In the genomic region with DNA sequence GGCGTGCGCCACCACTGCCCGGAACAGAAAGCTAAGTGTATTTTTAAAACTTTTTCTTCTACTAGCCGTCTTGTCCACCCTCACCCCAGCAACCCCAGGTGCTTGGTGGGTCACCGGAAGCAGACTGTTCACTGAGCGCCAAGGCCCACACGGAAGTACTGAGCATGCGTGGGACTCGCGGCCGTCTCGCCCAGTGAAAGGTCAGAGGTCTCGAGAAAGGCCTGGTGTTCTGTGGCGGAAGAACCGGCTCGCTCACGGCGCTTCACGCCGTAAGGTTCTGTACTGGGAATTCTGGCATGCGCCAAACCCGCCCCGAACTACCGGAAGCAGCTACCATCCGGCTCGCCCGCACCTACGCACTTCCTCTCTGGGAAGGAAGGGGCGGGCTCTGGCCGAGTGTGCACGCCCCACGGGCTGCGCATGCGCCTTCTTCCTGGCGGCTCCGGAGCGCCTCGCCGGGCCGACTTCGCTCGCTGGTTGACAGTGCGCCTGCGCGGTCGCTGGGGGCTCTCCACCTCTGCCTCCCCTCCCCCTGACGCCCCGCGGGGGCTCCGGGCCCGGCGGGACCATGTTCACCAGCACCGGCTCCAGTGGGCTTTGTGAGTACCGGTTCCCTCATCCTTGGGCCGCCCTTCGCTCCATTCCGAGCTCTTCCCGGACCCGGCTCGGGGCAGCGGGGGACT, we compare ENCODE assay signal across 8 mouse cellular contexts. TPM values are rescaled to one million over a fixed set of nuclear protein-coding genes. Genes with fewer than 3 reads are reported as not detected.
A peak's percentile ranks its signal among the peaks of the same experiment; 100 is the strongest.
DNase-seq lines count a peak whose midpoint lies in the region; ATAC-seq lines count a peak whose summit lies in the region.

A gene (plus strand): TSS at position 445 of the 683 bp plus-strand sequence.

- no peaks in the 10 kb centered on the region for H3K27me3 ChIP-seq in heart, embryonic 14.5 days (ENCODE audit: control insufficient read depth, insufficient read depth, low read length)
- no peaks in the 10 kb centered on the region for H3K27me3 ChIP-seq in liver, embryonic 13.5 days
- H3K27me3 ChIP-seq in stomach, embryonic 16.5 days (ENCODE audit: control insufficient read depth, insufficient read depth, low read length) = no peaks in the 10 kb centered on the region

- H3K9me3 ChIP-seq in heart, embryonic 14.5 days (ENCODE audit: control insufficient read depth, low read length) = no peaks in the 10 kb centered on the region
- no peaks in the 10 kb centered on the region for H3K9me3 ChIP-seq in liver, embryonic 13.5 days (replicated peaks)
- no peaks in the 10 kb centered on the region for H3K9me3 ChIP-seq in stomach, embryonic 16.5 days (replicated peaks; ENCODE audit: control insufficient read depth, low read length)

- peak within 1 kb of the TSS; percentile 96 for H3K4me2 ChIP-seq in heart, embryonic 14.5 days (ENCODE audit: low read length)
- H3K4me2 ChIP-seq in liver, embryonic 13.5 days = peak within 1 kb of the TSS; percentile 95
- peak within 1 kb of the TSS; percentile 98 for H3K4me2 ChIP-seq in stomach, embryonic 16.5 days (ENCODE audit: low read depth, low read length)

- DNase-seq in c-Kit-negative CD71-positive TER-119-positive erythroid progenitor cells, embryonic 14.5 days (ENCODE audit: low read depth, low spot score) = peak; percentile 93
- peak; percentile 94 for DNase-seq in fibroblast of lung, adult 2 months (ENCODE audit: low read depth)
- DNase-seq in kidney, postnatal 14 days = peak; percentile 99
- peak; percentile 98 for DNase-seq in liver, embryonic 13.5 days
- DNase-seq in neural tube, embryonic 10.5 days (ENCODE audit: extremely low spot score, low spot score) = peak; percentile 99

- peak within 1 kb of the TSS; percentile 89 to 90 for H3K27ac ChIP-seq in heart, embryonic 14.5 days (replicated peaks in 1 of 2; ENCODE audit: control insufficient read depth in 1 of 2, insufficient read depth in 1 of 2, low read depth in 2 of 2, low read length in 2 of 2)
- H3K27ac ChIP-seq in liver, embryonic 13.5 days = peak within 1 kb of the TSS; percentile 91
- H3K27ac ChIP-seq in stomach, embryonic 16.5 days (ENCODE audit: low read length) = peak within 1 kb of the TSS; percentile 92

- H3K4me1 ChIP-seq in heart, embryonic 14.5 days (ENCODE audit: control insufficient read depth in 2 of 2, insufficient read depth in 2 of 2, low read length in 2 of 2) = peaks cover under 1 to 7% of the 10 kb centered on the region in 2 experiments; a peak in 3 of 4 replicates
- peaks cover 47% of the 10 kb centered on the region for H3K4me1 ChIP-seq in liver, embryonic 13.5 days (replicated peaks)
- H3K4me1 ChIP-seq in stomach, embryonic 16.5 days (ENCODE audit: control insufficient read depth, insufficient read depth, low read length) = peaks cover 31% of the 10 kb centered on the region

- peak within 1 kb of the TSS; percentile 72 to 88 for H3K4me3 ChIP-seq in heart, embryonic 14.5 days (ENCODE audit: control insufficient read depth in 1 of 2, insufficient read depth in 1 of 2, low read depth in 1 of 2, low read length in 2 of 2)
- peak within 1 kb of the TSS; percentile 90 for H3K4me3 ChIP-seq in liver, embryonic 13.5 days (replicated peaks)
- peak within 1 kb of the TSS; percentile 97 for H3K4me3 ChIP-seq in stomach, embryonic 16.5 days (replicated peaks; ENCODE audit: low read length)

- no peaks in the 10 kb centered on the region for H3K36me3 ChIP-seq in heart, embryonic 14.5 days (ENCODE audit: control insufficient read depth, insufficient read depth, low read length)
- H3K36me3 ChIP-seq in liver, embryonic 13.5 days = no peaks in the 10 kb centered on the region
- no peaks in the 10 kb centered on the region for H3K36me3 ChIP-seq in stomach, embryonic 16.5 days (ENCODE audit: control insufficient read depth, insufficient read depth, low read length)

- ATAC-seq in CD4-positive, CD25-positive, alpha-beta regulatory T cell, adult 4 months = peak; percentile 81
- peak; percentile 97 for ATAC-seq in heart, embryonic 14.5 days (ENCODE audit: insufficient number of reproducible peaks, insufficient read depth, low FRiP score, low read depth)
- ATAC-seq in liver, embryonic 13.5 days (ENCODE audit: low read depth) = peak; percentile 98
- peak; percentile 98 for ATAC-seq in stomach, embryonic 16.5 days (ENCODE audit: insufficient read depth, low FRiP score)

- WGBS in heart, embryonic 14.5 days = under 1% methylated on average over 60 of the region's 61 CpGs
- under 1% methylated on average over 59 of the region's 61 CpGs for WGBS in liver, embryonic 13.5 days (ENCODE audit: insufficient replicate concordance)
- under 1% methylated on average over 61 of the region's 61 CpGs for WGBS in stomach, embryonic 16.5 days

- H3K9ac ChIP-seq in heart, embryonic 14.5 days (ENCODE audit: low read length) = peak within 1 kb of the TSS; percentile 91
- H3K9ac ChIP-seq in liver, embryonic 13.5 days = peak within 1 kb of the TSS; percentile 95
- peak within 1 kb of the TSS; percentile 98 for H3K9ac ChIP-seq in stomach, embryonic 16.5 days (ENCODE audit: low read length)

RNA-seq across cellular contexts. Expression of the gene that starts here (rescaled TPM):
- polyA plus RNA-seq in CD4-positive, CD25-positive, alpha-beta regulatory T cell, adult 4 months (2017; shearing (Covaris generic)) = 10 to 100 TPM; 83.5 to 93.7 TPM
- 55.4 and 56.3 TPM in 2 replicates for polyA plus RNA-seq in heart, embryonic 14.5 days (2014; fragmentation: Nextera tagmentation; extraction: Ambion mirVana)
- 22.6 and 25.3 TPM in 2 replicates for polyA plus RNA-seq in liver, embryonic 13.5 days (2015; fragmentation: Nextera tagmentation; extraction: Ambion mirVana)
- polyA plus RNA-seq in stomach, embryonic 16.5 days (2015; fragmentation: Nextera tagmentation; extraction: Ambion mirVana) = 54.9 and 57.4 TPM in 2 replicates

Comparison
In these comparisons a context has a peak if more than half of its experiments do, and no peak if none do; other contexts are left out.
1. Peak in every context shown above with its lines: DNase-seq, ATAC-seq, H3K4me3 ChIP-seq and H3K27ac ChIP-seq.